Mouse (Mus musculus) stomach, embryonic 15.5 days (tissue): ENCODE results near the gene Rap1gds1. TPM values are rescaled to one million over a fixed set of nuclear protein-coding genes. Genes with fewer than 3 reads are reported as not detected.

Source experiments
- ATAC-seq: fragments of 200-750 bp; cut with Nextera tagmentation; 2 replicates; pipeline ENCODE4 v1.8.0; 2017; ENCODE audit warnings: low read depth, moderate number of reproducible peaks, moderate TSS enrichment; ENCODE audit not compliant: insufficient read depth, low FRiP score
- H3K27ac ChIP-seq: fragments of 300-500 bp; sonication (generic); 2 replicates; pipeline ENCODE4 v1.5.1; 2015; ENCODE audit warnings: mild to moderate bottlenecking, inconsistent platforms
- H3K27me3 ChIP-seq: fragments of 300-500 bp; sonication (generic); replicated peaks from 2 replicates; pipeline ENCODE4 v1.6.1; 2015; ENCODE audit warnings: inconsistent platforms
- H3K36me3 ChIP-seq: fragments of 300-500 bp; sonication (generic); 2 replicates; pipeline ENCODE4 v1.6.1; 2015; ENCODE audit warnings: inconsistent platforms
- H3K4me1 ChIP-seq: fragments of 300-500 bp; sonication (generic); 2 replicates; pipeline ENCODE4 v1.6.1; 2015; ENCODE audit warnings: inconsistent platforms
- H3K4me2 ChIP-seq: fragments of 300-500 bp; sonication (generic); 2 replicates; pipeline ENCODE4 v1.6.1; 2015; ENCODE audit warnings: mild to moderate bottlenecking, inconsistent platforms
- H3K4me3 ChIP-seq: fragments of 300-500 bp; sonication (generic); replicated peaks from 2 replicates; pipeline ENCODE4 v1.5.1; 2015; ENCODE audit warnings: inconsistent platforms
- H3K9ac ChIP-seq: fragments of 300-500 bp; sonication (generic); 2 replicates; pipeline ENCODE4 v1.6.1; 2015; ENCODE audit warnings: inconsistent platforms
- H3K9me3 ChIP-seq: fragments of 300-500 bp; sonication (generic); 2 replicates; pipeline ENCODE4 v1.6.1; 2016; ENCODE audit warnings: inconsistent platforms
- WGBS: fragments of 180-500 bp; shearing (Covaris S2); methylation state at CpG from one replicate; pipeline ENCODE4 v1.1.7; 2015; 5-methylcytosine and 5-hydroxymethylcytosine counted together
- polyA plus RNA-seq: library from polyadenylated mRNA; unstranded; fragments of >200 nt; fragmentation: Nextera tagmentation; extraction: Ambion mirVana; gene quantifications from 2 replicates; pipeline ENCODE4 v1.2.1, GENCODE M21; 2015

Gene Rap1gds1
- polyA plus RNA-seq, 1 experiment from 2014 or later = 51.1 TPM

GRCm38 (mm10) chr3:138926161-138926560 lies 148.8 kb downstream of the Rap1gds1 start:
- Histone ChIP-seq H3K4me1 (no peaks in the 10 kb centered on the region), H3K4me3 (no peak overlapping the region), H3K27ac (no peak overlapping the region), H3K9me3 (no peaks in the 10 kb centered on the region), H3K4me2 (no peak overlapping the region), H3K36me3 (no peaks in the 10 kb centered on the region; the same call in 1 of the 2 replicates), H3K27me3 (no peaks in the 10 kb centered on the region), H3K9ac (no peak overlapping the region)
- no peak for ATAC-seq
- WGBS = 79% methylated on average over 8 of the region's 8 CpGs

- Histone ChIP-seq H3K27ac (no peak overlapping the region), H3K4me2 (no peak overlapping the region), H3K4me1 (0 out of 2 replicates have a peak, but pooled peaks cover 6% of the 10 kb centered on the region), H3K36me3 (no peaks in the 10 kb centered on the region), H3K4me3 (no peak overlapping the region), H3K27me3 (no peaks in the 10 kb centered on the region), H3K9ac (no peak overlapping the region), H3K9me3 (no peaks in the 10 kb centered on the region)
- WGBS = 85% methylated on average over 4 of the region's 4 CpGs
- no peak for ATAC-seq
Measured at GRCm38 (mm10) chr3:138918241-138918640, 156.8 kb downstream of the Rap1gds1 start.

- 77% methylated on average over 4 of the region's 4 CpGs for WGBS
- Histone ChIP-seq H3K27me3 (no peaks in the 10 kb centered on the region), H3K4me2 (no peak overlapping the region), H3K36me3 (no peaks in the 10 kb centered on the region), H3K4me1 (0 out of 2 replicates have a peak, but pooled peaks cover 6% of the 10 kb centered on the region), H3K9ac (no peak overlapping the region), H3K27ac (no peak overlapping the region), H3K9me3 (no peaks in the 10 kb centered on the region), H3K4me3 (no peak overlapping the region)
- ATAC-seq = no peak
Measured at GRCm38 (mm10) chr3:138917016-138917415, 158.0 kb downstream of the Rap1gds1 start.

DNA sequence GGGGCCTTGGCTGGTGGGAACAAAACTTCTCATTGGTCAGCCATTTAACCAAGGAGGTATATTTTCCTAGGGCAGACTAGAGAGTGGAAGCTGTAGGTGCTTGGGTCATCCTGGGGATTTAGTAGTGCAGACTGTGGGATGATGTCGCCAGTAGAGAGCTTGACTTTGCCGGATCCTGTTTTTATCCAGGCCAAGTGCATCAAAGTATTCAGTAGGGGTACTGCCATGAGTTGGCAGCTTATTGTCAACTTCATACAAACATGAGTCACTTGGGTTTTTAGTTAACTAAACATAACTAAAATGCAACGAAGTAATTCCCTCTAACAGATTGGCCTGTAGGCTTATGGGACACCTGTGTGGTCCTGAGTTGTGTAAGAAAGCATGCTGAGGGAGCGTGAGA lies 158.4 kb downstream of the Rap1gds1 start:
- Histone ChIP-seq H3K9ac (no peak overlapping the region), H3K9me3 (no peaks in the 10 kb centered on the region), H3K27ac (no peak overlapping the region), H3K36me3 (no peaks in the 10 kb centered on the region), H3K27me3 (no peaks in the 10 kb centered on the region), H3K4me1 (0 out of 2 replicates have a peak, but pooled peaks cover 6% of the 10 kb centered on the region), H3K4me2 (no peak overlapping the region), H3K4me3 (no peak overlapping the region)
- 77% methylated on average over 4 of the region's 4 CpGs for WGBS
- no peak for ATAC-seq

DNA sequence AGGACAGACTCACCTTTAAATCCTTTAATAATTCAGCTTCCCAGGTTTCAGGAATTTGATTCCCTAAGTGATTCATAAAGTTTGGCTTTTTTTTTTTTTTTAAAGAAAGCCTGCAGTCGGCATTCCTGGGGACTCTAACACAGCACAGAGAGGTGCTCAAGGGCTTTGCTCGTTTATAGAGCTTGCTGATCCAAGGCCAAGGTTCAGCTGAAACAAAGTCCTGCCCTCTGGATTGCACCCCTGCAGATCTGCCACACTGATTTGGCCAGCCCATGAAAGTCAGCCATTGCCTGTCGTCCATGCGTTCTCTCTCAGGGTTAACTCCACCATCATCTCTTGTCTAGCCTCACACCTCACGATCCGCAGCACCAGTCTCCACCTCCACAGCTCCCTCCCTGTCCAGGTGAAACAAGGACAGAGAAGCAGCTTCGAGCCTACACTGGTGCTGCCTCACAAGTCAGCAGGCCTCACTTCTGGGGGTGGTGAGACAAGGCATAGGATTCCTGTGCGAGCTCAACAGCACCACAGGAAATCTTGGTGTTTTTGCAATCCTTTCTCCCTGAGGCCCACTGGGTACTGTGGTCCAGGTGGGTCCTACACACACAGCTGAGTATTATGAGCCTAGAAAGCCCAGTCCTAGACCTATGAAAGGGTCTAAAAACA lies 160.2 kb downstream of the Rap1gds1 start:
- Histone ChIP-seq H3K4me1 (0 out of 2 replicates have a peak, but pooled peaks cover 6% of the 10 kb centered on the region), H3K4me2 (no peak overlapping the region), H3K27me3 (no peaks in the 10 kb centered on the region), H3K9ac (no peak overlapping the region), H3K9me3 (no peaks in the 10 kb centered on the region), H3K4me3 (no peak overlapping the region), H3K36me3 (no peaks in the 10 kb centered on the region), H3K27ac (no peak overlapping the region)
- no peak for ATAC-seq
- 56% methylated on average over 8 of the region's 8 CpGs for WGBS

DNA sequence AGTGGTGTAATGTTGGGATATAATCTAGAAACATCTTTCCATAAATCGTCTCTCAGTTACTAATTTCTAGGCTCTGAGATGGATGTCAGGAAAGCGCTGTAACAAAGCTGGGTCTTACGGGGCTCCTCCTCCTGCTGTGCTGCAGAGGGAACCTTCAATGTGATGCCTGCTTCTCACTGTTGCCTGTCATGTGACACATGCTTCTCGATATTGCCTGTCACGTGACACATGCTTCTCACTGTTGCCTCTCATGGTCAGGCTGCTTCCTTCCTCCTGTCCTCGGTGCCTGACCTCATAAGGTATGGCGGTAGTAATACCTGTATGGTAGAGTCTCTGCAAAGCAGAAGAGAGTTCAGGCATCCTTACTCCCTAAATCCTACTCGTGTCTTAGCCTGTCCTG lies 162.5 kb downstream of the Rap1gds1 start:
- H3K4me3 ChIP-seq = no peak overlapping the region
- H3K9ac ChIP-seq = no peak overlapping the region
- H3K27ac ChIP-seq = no peak overlapping the region
- H3K4me1 ChIP-seq = 0 out of 2 replicates have a peak, but pooled peaks cover 6% of the 10 kb centered on the region
- H3K36me3 ChIP-seq = no peaks in the 10 kb centered on the region
- no peaks in the 10 kb centered on the region for H3K9me3 ChIP-seq
- no peaks in the 10 kb centered on the region for H3K27me3 ChIP-seq
- no peak for ATAC-seq
- WGBS = 86% methylated on average over 8 of the region's 8 CpGs
- no peak overlapping the region for H3K4me2 ChIP-seq

GRCm38 (mm10) chr3:138909313-138909712 lies 165.7 kb downstream of the Rap1gds1 start:
- H3K9me3 ChIP-seq = no peaks in the 10 kb centered on the region
- WGBS = 78% methylated on average over 2 of the region's 2 CpGs
- ATAC-seq = no peak
- H3K27me3 ChIP-seq = no peaks in the 10 kb centered on the region
- H3K9ac ChIP-seq = no peak overlapping the region
- H3K4me3 ChIP-seq = no peak overlapping the region
- 0 out of 2 replicates have a peak, but pooled peaks cover 2% of the 10 kb centered on the region for H3K4me1 ChIP-seq
- H3K36me3 ChIP-seq = no peaks in the 10 kb centered on the region
- H3K4me2 ChIP-seq = no peak overlapping the region
- H3K27ac ChIP-seq = no peak overlapping the region

- Histone ChIP-seq H3K27me3 (no peaks in the 10 kb centered on the region), H3K9ac (no peak overlapping the region), H3K36me3 (no peaks in the 10 kb centered on the region), H3K4me3 (no peak overlapping the region), H3K4me2 (no peak overlapping the region), H3K27ac (no peak overlapping the region), H3K4me1 (0 out of 2 replicates have a peak, but pooled peaks cover 2% of the 10 kb centered on the region), H3K9me3 (no peaks in the 10 kb centered on the region)
- ATAC-seq = no peak; the same call in 1 of the 2 replicates
- WGBS = 34% methylated on average over 17 of the region's 17 CpGs
Measured at GRCm38 (mm10) chr3:138906112-138906880, 168.7 kb downstream of the Rap1gds1 start.

DNA sequence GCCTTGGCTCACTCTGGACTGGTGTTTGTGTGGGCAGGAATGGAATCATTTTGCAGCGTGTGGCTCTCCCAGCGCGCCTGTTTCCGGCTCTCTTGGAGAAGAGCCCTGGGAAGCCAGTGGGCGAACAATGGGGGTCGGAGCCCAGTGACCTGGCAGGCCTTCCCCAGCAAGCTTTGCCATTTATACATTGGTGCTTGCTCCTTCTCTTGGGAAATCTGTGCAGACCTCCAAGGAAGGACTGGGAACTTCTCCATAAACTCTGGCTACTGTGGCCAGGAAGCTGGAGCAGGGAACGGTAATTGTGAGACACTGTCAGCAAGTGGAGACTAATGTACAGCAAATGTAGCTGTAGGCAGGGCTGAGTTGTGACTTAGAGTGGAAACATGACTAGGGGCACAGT lies 169.3 kb downstream of the Rap1gds1 start:
- Histone ChIP-seq H3K9me3 (no peaks in the 10 kb centered on the region), H3K27ac (no peak overlapping the region), H3K36me3 (no peaks in the 10 kb centered on the region), H3K27me3 (no peaks in the 10 kb centered on the region), H3K4me3 (no peak overlapping the region), H3K4me2 (no peak overlapping the region), H3K4me1 (0 out of 2 replicates have a peak, but pooled peaks cover 2% of the 10 kb centered on the region), H3K9ac (no peak overlapping the region)
- ATAC-seq = no peak
- WGBS = 73% methylated on average over 7 of the region's 7 CpGs

DNA sequence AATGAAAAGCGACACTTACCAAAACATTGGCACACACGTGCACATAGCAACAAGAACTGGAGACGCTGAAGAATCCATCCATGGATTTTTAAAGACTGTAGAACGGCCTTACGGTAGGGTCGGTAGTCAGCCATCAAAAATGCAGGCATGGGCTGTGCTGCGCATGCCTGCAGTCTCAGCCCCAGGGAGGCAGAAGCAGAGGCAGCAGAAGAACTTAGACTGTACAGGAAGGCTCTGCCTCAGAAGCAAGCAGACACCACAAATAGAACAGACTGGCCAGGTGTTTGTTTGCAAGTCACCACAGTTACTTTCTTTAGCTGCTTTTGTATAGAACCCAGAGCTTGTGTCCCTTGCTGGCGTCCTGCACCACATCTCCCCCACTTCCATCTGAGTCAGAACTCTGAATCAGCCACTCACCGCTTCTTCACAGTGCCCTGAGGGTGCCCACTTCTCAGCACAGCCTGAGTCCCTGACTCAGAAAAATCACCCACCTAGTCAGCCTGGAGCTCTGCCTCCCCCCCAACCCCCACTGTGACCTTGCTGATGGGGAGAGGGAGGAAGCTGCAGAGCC lies 174.3 kb downstream of the Rap1gds1 start:
- Histone ChIP-seq H3K9ac (no peak overlapping the region), H3K27ac (no peak overlapping the region), H3K27me3 (no peaks in the 10 kb centered on the region), H3K4me3 (no peak overlapping the region), H3K36me3 (peaks cover 6% of the 10 kb centered on the region; the same call in 1 of the 2 replicates), H3K9me3 (no peaks in the 10 kb centered on the region), H3K4me1 (0 out of 2 replicates have a peak, but pooled peaks cover under 1% of the 10 kb centered on the region), H3K4me2 (no peak overlapping the region)
- no peak for ATAC-seq
- 88% methylated on average over 9 of the region's 9 CpGs for WGBS

DNA sequence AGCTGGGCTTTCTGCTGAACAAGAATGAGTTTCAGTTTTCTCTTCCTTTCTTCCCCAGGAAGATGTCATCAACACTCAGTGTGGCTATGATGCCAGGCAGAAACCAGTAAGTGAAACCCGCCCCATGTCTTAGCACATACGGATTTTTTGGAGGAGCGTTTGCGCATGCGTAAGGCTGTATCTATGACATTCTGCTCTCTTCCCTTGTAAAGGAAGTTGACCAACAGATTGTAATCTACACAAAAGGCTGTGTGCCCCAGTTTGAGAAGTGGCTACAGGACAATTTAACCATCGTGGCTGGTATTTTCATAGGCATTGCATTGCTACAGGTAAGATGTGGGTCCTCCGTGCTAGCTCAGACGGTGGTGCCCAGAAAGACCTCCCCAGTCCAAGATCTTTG lies 176.9 kb downstream of the Rap1gds1 start:
- Histone ChIP-seq H3K9me3 (no peaks in the 10 kb centered on the region), H3K4me1 (no peaks in the 10 kb centered on the region; the same call in 1 of the 2 replicates), H3K36me3 (peaks cover 6% of the 10 kb centered on the region; the same call in 1 of the 2 replicates), H3K4me3 (no peak overlapping the region), H3K9ac (no peak overlapping the region), H3K27me3 (no peaks in the 10 kb centered on the region), H3K4me2 (no peak overlapping the region), H3K27ac (no peak overlapping the region)
- ATAC-seq = no peak
- WGBS = 94% methylated on average over 8 of the region's 8 CpGs

DNA sequence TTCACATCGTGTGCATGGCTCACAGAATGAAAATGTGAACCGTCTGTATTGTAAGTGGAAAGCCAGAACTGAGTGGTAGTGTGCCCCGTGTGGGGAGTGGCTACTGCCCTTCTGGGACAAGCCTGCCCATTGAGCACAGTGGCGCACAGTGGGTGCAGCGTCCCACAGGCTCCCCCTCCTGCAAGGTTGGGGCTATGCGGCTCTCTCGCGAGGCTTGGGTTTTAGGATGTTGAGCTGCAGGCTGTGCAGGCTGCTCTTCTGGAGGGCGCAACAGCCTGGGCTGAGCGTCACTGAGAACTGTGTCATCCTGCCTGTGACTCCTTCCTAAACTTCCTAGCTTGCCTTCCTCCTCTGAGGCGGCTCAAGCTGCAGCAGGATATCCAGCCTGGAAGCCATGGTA lies 177.5 kb downstream of the Rap1gds1 start:
- no peak for ATAC-seq
- no peak overlapping the region for H3K4me3 ChIP-seq

More for the DNA sequence above, 177.5 kb downstream of the Rap1gds1 start:
- H3K9ac ChIP-seq = no peak overlapping the region
- H3K36me3 ChIP-seq = peaks cover 6% of the 10 kb centered on the region; the same call in 1 of the 2 replicates
- no peaks in the 10 kb centered on the region; the same call in 1 of the 2 replicates for H3K4me1 ChIP-seq
- H3K27me3 ChIP-seq = no peaks in the 10 kb centered on the region
- H3K9me3 ChIP-seq = no peaks in the 10 kb centered on the region
- WGBS = 91% methylated on average over 11 of the region's 11 CpGs
- H3K4me2 ChIP-seq = no peak overlapping the region
- H3K27ac ChIP-seq = no peak overlapping the region
